Mouse (Mus musculus): ENCODE measurements at regions not wholly inside any gene's neighbourhood (a gene's known extent, or its start where the extent isn't known, plus 50 kb on each side); places are given as distances from the start of the nearest gene placed in this dataset.

DNA sequence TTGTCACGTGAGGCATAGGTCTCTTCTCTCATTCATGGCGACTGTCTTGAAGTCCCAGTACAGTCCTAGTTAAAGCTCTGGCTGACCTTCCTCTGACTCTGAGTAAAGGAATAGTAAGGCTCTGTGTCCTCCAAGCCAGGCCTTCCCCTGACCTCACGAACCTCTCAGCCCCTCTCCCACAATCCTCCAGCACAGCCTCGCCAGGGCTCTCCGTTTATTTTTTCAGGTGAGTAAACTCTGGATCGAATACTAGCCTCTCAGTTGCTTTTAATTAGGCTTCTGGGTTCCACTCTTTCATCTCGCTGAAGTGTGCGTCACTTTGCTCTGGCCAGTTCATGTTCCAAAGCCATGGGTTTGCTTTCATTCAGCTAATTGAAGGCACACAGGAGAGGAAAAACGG, 133.8 kb downstream of the Mylk4 start:
- Histone ChIP-seq H3K36me3 (no peaks in the 10 kb centered on the region), H3K4me1 (no peaks in the 10 kb centered on the region), H3K4me3 (no peak overlapping the region), H3K27ac (replicated peaks) (no peak overlapping the region), H3K27me3 (no peaks in the 10 kb centered on the region), H3K9ac (replicated peaks) (no peak overlapping the region), H3K9me3 (no peaks in the 10 kb centered on the region), H3K4me2 (replicated peaks) (no peak overlapping the region)
- ATAC-seq (ENCODE audit: low FRiP score, low read depth): no peak
- 75% methylated on average over 9 of the region's 9 CpGs for WGBS

DNA sequence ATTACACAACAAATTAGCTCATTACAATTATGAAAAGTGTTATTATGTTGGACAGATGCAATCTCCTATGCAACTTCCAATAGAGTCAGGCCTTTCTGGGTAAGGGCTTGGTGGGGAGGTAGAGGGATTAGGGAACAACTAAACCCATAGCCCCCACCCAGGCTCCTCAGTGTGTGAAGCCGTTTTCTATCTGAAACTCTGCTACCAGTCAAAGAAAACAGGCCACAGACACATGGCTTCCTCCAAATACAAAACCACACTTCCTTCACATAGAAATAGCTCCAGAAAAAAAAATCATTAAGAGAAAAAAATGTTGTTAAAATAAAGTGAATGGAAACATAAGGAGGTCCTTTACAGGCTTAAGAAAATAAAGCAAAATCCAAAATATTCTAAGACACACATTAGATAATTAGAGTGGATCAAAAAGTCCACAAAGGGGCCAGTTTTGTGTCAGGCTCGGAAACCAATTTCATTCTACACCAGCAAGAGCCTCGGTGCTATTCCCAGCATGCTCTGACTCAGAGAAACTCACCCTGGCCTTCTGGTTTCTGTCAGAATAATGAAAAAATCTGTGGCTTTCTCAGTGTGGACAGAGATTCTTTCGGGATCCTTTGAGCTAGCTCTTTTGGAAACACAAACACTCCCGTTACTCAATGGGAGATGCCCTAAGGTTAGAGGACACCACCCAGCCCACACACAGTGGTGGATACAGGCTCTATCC, 140.6 kb downstream of the Mylk4 start:
- WGBS: 63% methylated on average over 5 of the region's 5 CpGs
- Histone ChIP-seq H3K27ac (replicated peaks) (no peak overlapping the region), H3K4me1 (no peaks in the 10 kb centered on the region), H3K9me3 (no peaks in the 10 kb centered on the region), H3K27me3 (no peaks in the 10 kb centered on the region), H3K4me3 (no peak overlapping the region), H3K9ac (replicated peaks) (no peak overlapping the region), H3K4me2 (replicated peaks) (no peak overlapping the region), H3K36me3 (no peaks in the 10 kb centered on the region)
- ATAC-seq (ENCODE audit: low FRiP score, low read depth): no peak

DNA sequence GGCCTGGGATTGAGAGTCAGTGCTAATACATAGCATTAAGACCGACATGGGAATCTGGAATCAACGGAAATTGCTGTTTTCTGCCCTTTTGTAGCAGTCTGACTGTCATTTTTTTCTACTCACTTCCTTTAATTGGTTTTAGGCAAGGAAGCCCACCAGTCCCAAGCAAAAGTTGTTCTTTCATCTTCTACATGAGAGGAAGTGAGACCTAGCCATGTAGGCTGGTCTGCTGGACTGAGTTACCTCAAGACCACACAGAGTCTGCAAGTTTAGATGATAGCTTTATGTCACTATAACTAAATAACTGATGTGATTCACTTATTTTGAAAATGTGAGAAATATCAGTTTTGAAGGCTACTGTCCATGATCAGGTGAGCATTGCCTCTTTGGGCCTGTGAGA, 142.8 kb downstream of the Mylk4 start:
- WGBS: 85% methylated on average over 2 of the region's 2 CpGs
- no peak for ATAC-seq (ENCODE audit: low FRiP score, low read depth)
- Histone ChIP-seq H3K27me3 (no peaks in the 10 kb centered on the region), H3K27ac (replicated peaks) (no peak overlapping the region), H3K9me3 (no peaks in the 10 kb centered on the region), H3K4me2 (replicated peaks) (no peak overlapping the region), H3K4me1 (no peaks in the 10 kb centered on the region), H3K9ac (replicated peaks) (no peak overlapping the region), H3K4me3 (no peak overlapping the region), H3K36me3 (no peaks in the 10 kb centered on the region)

DNA sequence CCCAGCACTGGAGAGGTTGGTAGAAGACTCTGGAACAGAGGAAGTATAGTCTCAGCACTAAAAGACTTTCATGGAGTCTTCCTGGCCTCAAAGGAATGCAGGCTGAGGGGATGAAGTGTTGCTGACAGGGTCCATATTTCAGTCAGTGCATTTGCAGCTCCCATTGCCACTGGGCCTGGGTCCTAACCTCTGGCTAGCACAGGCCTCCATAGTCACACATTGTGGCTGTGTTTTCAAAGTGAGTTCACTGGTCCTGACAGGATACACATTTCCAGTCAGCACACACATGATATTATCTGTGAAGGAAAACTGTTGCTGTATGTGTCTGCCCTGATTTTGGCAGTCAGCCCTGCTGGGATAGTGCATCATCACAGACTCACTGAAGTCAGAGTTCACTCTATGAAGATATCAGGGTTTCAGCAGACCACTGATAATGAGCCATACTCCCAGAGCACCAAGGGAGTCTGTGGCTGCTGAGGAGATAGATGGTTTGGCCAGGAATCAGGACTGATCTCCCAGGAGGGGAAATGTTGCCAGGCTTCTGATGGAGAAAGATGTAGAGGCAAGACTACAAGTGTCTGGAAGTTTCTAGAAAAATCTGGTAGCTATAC, 153.5 kb downstream of the Mylk4 start:
- no peaks in the 10 kb centered on the region for H3K27me3 ChIP-seq
- no peak for ATAC-seq (ENCODE audit: low FRiP score, low read depth)
- H3K9me3 ChIP-seq: no peaks in the 10 kb centered on the region
- H3K4me3 ChIP-seq: no peak overlapping the region
- no peak overlapping the region for H3K4me2 ChIP-seq (replicated peaks)
- H3K36me3 ChIP-seq: no peaks in the 10 kb centered on the region
- H3K9ac ChIP-seq (replicated peaks): no peak overlapping the region
- H3K4me1 ChIP-seq: no peaks in the 10 kb centered on the region
- no peak overlapping the region for H3K27ac ChIP-seq (replicated peaks)

DNA sequence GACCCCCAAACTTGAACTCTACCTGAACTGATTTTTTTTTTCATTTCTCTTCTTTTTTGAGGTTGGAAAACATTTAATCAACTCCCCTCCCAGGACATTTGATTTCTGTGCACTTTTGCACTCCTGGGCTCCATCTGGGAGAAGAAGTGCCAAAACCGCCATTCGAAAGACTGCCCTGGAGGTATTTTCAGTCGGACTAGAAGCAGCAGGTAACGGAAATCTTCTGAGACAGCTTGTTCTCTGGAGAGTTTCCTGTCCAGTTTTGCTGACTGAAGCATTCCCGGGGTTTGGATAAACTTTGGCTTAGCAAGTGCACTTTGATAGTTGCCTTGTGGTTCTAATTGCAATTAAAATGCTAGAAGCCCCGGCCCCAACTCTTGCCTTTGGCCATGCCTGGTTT, 169.8 kb downstream of the Mylk4 start:
- H3K4me1 ChIP-seq: no peaks in the 10 kb centered on the region
- ATAC-seq (ENCODE audit: low FRiP score, low read depth): no peak

DNA sequence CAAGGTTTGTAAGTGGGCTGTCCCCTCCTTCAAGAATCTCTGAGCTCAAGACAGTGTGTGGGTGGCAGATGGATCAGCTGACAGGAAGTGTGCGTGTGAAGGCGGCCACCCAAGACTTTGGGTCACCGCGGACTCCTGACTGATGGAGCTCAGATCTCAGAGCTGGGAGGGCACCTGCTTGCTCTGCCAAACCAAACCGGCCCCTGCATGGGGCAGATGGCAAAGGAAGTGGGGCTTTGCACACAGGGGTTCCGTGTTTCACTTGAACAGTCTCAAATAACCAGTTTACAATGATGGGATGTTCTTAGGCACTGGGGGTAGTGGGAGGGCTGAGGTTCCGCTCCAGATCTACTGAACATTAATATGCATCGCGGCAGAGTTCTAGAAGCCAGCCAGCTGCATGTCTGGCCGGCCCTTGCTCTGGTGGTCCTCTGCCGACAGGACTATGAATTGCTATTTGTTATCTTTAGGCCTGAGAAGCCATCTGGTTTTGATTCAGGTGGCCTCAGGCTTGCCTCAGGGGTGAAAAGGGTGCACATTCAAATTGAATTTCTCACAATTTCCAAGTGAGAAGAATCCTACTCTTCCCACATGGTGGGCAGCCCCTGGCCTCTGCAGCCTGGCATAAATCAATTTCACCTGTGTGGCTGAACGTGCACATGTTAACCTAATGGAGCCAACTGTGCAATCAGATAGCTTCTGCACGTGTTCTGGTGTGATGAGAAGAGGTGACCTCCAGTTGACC, 172.0 kb downstream of the Mylk4 start:
- H3K27ac ChIP-seq (replicated peaks): no peak overlapping the region
- H3K9me3 ChIP-seq: no peaks in the 10 kb centered on the region
- no peaks in the 10 kb centered on the region for H3K27me3 ChIP-seq
- no peak overlapping the region for H3K4me2 ChIP-seq (replicated peaks)
- no peaks in the 10 kb centered on the region for H3K36me3 ChIP-seq
- 76% methylated on average over 13 of the region's 13 CpGs for WGBS
- H3K9ac ChIP-seq (replicated peaks): no peak overlapping the region
- no peak overlapping the region for H3K4me3 ChIP-seq
- no peak for ATAC-seq (ENCODE audit: low FRiP score, low read depth)
- H3K4me1 ChIP-seq: no peaks in the 10 kb centered on the region

More for the DNA sequence above, 169.8 kb downstream of the Mylk4 start:
- Histone ChIP-seq H3K27me3 (no peaks in the 10 kb centered on the region), H3K4me3 (no peak overlapping the region), H3K4me2 (replicated peaks) (no peak overlapping the region), H3K9ac (replicated peaks) (no peak overlapping the region), H3K36me3 (no peaks in the 10 kb centered on the region), H3K27ac (replicated peaks) (no peak overlapping the region), H3K9me3 (no peaks in the 10 kb centered on the region)
- 50% methylated on average over 6 of the region's 6 CpGs for WGBS

DNA sequence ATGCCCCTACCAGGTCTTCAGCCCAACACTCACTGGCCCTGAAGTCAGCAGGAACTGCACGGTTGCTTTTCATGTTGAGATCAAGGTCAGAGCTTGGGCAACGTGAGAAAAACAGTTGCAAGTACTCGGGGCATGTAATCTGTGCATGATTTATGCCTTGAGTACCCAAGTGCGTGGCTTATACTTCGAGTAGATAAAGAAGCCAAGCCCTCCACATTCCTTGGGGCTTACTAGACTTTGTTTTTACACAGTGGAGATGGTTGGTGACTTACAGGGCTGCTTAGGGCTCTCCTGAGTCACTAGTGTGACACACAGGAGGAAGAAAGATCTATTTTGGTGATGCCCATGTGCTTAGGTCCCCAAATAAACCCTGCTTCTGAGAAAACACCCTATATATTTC, 172.8 kb downstream of the Mylk4 start:
- no peaks in the 10 kb centered on the region for H3K36me3 ChIP-seq
- no peak overlapping the region for H3K9ac ChIP-seq (replicated peaks)
- no peaks in the 10 kb centered on the region for H3K9me3 ChIP-seq
- no peak overlapping the region for H3K27ac ChIP-seq (replicated peaks)
- no peaks in the 10 kb centered on the region for H3K27me3 ChIP-seq
- H3K4me2 ChIP-seq (replicated peaks): no peak overlapping the region
- 72% methylated on average over 5 of the region's 5 CpGs for WGBS
- no peaks in the 10 kb centered on the region for H3K4me1 ChIP-seq
- no peak for ATAC-seq (ENCODE audit: low FRiP score, low read depth)
- no peak overlapping the region for H3K4me3 ChIP-seq

DNA sequence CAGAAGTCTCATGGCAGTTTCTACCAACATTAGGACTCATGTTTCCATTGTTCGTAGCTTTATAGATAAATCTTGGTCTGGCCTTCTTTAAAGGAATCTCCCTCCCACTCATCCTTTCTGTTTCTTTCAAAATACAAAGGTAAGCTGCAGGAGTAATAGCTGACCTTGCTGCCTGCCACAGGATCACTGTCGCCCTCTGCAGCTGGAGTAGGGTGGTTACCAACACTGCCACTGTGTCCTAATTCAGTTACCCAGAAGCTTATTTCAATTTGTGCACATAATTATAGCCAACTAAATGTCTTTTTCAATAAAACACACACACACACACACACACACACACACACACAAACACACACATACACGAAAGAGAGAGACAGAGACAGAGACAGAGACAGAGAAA, 175.3 kb downstream of the Mylk4 start:
- no peaks in the 10 kb centered on the region for H3K9me3 ChIP-seq
- H3K4me2 ChIP-seq (replicated peaks): no peak overlapping the region
- no peaks in the 10 kb centered on the region for H3K27me3 ChIP-seq
- H3K27ac ChIP-seq (replicated peaks): no peak overlapping the region
- ATAC-seq (ENCODE audit: low FRiP score, low read depth): no peak
- H3K4me1 ChIP-seq: no peaks in the 10 kb centered on the region
- H3K4me3 ChIP-seq: no peak overlapping the region
- WGBS: 78% methylated on average over 3 of the region's 3 CpGs
- no peak overlapping the region for H3K9ac ChIP-seq (replicated peaks)
- no peaks in the 10 kb centered on the region for H3K36me3 ChIP-seq

DNA sequence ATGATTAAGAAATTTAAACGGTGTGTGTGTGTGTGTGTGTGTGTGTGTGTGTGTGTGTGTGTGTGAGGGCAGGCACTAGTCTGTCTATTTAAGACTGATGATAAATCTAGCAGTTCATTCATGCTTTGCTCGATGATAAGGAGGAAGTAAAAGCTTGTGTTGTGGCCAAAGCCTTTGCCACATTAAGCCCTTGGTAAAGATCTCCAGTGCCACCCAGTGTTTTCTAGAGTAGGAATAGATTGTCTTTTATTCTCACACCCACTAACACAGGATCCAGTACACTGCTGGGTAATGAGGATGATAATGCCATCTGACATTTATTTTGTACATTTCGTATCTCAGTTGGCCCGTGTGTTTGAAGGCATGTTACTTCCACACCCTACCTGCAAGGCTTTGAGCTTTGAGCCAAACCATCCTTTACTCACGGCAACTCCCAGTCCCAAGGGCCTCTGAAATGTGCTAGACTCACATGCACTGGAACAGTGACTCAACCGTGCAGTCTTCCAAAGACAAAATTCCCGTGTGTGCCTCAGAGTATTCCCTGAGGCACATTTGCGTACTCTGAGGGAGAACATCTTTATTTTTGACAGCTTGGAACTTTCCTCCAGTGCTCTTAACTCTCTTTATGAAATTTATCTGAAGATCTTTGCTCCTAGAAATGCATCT, 179.7 kb downstream of the Mylk4 start:
- ATAC-seq (ENCODE audit: low FRiP score, low read depth): no peak
- H3K4me2 ChIP-seq (replicated peaks): no peak overlapping the region
- H3K4me1 ChIP-seq: no peaks in the 10 kb centered on the region
- WGBS: 87% methylated on average over 8 of the region's 8 CpGs
- no peak overlapping the region for H3K9ac ChIP-seq (replicated peaks)
- H3K27ac ChIP-seq (replicated peaks): no peak overlapping the region
- H3K9me3 ChIP-seq: no peaks in the 10 kb centered on the region
- H3K4me3 ChIP-seq: no peak overlapping the region
- no peaks in the 10 kb centered on the region for H3K36me3 ChIP-seq
- H3K27me3 ChIP-seq: no peaks in the 10 kb centered on the region

DNA sequence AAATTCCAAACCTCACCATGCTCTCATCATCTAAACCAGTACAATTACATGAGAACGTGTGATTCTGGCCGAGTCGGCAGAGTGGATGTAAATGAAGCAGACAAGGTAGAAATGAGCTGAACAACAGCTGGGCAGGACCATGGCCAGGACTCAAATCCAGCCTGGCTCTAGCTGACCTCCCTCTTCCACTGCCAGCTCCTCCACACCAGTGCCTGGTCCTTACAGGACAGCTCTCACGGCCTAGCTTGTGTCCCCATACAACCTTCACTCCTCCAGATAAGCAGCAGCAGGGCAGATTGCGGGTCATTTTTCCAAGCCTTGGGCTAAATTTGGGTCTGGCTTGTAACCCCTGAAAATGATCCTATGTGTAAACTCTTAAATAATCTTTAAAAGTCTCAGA, 182.4 kb downstream of the Mylk4 start:
- Histone ChIP-seq H3K27ac (replicated peaks) (no peak overlapping the region), H3K9me3 (no peaks in the 10 kb centered on the region), H3K27me3 (no peaks in the 10 kb centered on the region), H3K9ac (replicated peaks) (no peak overlapping the region), H3K36me3 (no peaks in the 10 kb centered on the region), H3K4me2 (replicated peaks) (no peak overlapping the region), H3K4me1 (no peaks in the 10 kb centered on the region), H3K4me3 (no peak overlapping the region)
- 90% methylated on average over 5 of the region's 5 CpGs for WGBS
- no peak for ATAC-seq (ENCODE audit: low FRiP score, low read depth)

DNA sequence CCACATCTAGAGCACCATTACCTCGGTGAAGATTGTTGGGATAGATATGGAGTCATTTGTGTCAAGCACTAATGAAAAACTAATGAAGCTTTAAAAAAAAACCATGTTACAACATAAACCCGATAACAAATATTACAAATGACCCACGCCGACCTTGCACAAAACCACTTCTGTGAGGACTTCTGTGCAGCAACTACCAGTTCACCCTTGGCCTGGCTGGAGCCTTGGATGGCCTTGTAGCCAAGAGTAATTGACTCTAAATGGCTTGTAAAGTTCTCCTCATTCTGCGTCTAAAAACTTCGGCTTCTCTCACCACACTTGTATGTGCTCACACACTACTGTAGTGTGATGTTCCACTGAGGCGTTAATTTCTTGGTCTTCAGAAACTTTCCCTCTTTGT, 190.1 kb downstream of the Mylk4 start:
- Histone ChIP-seq H3K9me3 (no peaks in the 10 kb centered on the region), H3K4me1 (no peaks in the 10 kb centered on the region), H3K9ac (replicated peaks) (no peak overlapping the region), H3K4me2 (replicated peaks) (no peak overlapping the region), H3K4me3 (no peak overlapping the region), H3K27ac (replicated peaks) (no peak overlapping the region), H3K27me3 (no peaks in the 10 kb centered on the region), H3K36me3 (no peaks in the 10 kb centered on the region)
- no peak for ATAC-seq (ENCODE audit: low FRiP score, low read depth)
- WGBS: 92% methylated on average over 7 of the region's 7 CpGs

DNA sequence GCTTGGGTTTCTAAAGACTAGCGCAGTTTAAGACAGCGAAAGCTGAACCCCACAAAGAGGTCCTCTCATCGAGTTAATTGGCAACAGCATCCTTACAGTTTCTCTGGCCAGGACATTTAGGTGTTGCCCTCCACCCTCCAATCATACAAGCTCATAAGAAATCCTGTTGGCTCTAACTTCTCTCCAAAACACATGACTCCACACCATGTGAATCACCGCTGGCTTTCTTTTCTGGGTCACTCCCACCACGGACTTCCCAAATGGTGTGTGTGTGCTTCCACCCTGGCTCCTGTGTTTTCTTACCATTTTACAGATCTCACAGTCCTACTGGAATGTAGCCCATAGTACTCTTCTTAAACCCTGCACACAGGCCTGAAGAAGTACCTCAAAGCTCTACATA, 190.6 kb downstream of the Mylk4 start:
- Histone ChIP-seq H3K27ac (replicated peaks) (no peak overlapping the region), H3K4me3 (no peak overlapping the region), H3K9ac (replicated peaks) (no peak overlapping the region), H3K9me3 (no peaks in the 10 kb centered on the region), H3K4me1 (no peaks in the 10 kb centered on the region), H3K36me3 (no peaks in the 10 kb centered on the region), H3K27me3 (no peaks in the 10 kb centered on the region), H3K4me2 (replicated peaks) (no peak overlapping the region)
- no peak for ATAC-seq (ENCODE audit: low FRiP score, low read depth)
- 91% methylated on average over 5 of the region's 5 CpGs for WGBS
